Mouse (Mus musculus): ENCODE measurements around the gene Hus1.

Gene Hus1

GRCm38 (mm10) chr11:8983237-8983861 lies 27.6 kb downstream of the Hus1 start:
- DNase-seq (ENCODE audit: low read depth, low spot score): peak; percentile 79

GRCm38 (mm10) chr11:8978154-8978553 lies 32.8 kb downstream of the Hus1 start:
- no peak for DNase-seq (ENCODE audit: low read depth, low spot score)

- DNase-seq (ENCODE audit: low read depth, low spot score): no peak
Observed at GRCm38 (mm10) chr11:8973166-8973565, 37.8 kb downstream of the Hus1 start, which contains the start of gene Pkd1l1. Gene Pkd1l1 (minus strand): TSS chr11:8973266.

GRCm38 (mm10) chr11:8972093-8972492 lies 38.9 kb downstream of the Hus1 start:
- DNase-seq (ENCODE audit: low read depth, low spot score): no peak

GRCm38 (mm10) chr11:8970509-8970908 lies 40.5 kb downstream of the Hus1 start:
- no peak for DNase-seq (ENCODE audit: low read depth, low spot score)

DNA sequence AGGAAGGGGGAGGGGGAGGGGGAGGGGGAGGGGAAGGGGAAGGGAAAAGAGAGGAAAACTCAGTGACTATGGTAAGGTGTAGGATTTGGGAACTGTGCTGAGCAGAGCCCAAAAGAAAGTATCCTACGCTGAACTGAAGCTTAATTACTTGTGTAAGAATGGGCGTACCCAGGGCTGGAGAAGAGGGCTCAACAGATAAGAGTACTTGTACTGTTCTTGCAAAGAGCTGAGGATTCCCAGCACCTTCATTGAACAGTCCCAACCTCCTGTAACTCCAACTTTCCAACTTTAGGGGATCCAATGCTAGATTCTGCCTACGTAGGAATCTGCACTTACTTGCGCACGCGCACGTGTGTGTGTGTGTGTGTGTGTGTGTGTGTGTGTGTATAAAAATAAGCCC lies 42.9 kb downstream of the Hus1 start:
- no peak for DNase-seq (ENCODE audit: low read depth, low spot score)

DNA sequence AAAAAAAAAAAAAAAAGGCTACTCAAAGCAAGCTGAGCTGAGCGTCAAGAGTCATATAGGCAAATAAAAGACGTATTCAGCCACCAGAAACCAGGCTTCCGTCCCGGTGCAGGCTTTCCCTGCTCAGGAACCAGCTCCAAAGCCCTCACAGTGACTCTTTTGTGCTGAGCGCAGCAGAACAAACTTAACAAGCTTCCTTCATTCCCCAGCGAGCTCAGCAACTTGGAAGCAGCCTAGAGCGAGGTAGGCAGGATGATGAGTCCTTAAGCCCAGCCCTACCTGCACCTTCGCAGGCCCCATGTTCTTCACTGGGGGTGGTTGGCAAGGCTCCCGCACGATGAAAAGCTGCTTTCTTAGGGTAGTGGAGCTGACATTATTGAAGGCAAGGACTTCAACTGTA lies 52.4 kb downstream of the Hus1 start:
- no peak for DNase-seq (ENCODE audit: low read depth, low spot score)

- DNase-seq (ENCODE audit: low read depth, low spot score): no peak
Observed at GRCm38 (mm10) chr11:8958108-8958507, 52.9 kb downstream of the Hus1 start.

DNA sequence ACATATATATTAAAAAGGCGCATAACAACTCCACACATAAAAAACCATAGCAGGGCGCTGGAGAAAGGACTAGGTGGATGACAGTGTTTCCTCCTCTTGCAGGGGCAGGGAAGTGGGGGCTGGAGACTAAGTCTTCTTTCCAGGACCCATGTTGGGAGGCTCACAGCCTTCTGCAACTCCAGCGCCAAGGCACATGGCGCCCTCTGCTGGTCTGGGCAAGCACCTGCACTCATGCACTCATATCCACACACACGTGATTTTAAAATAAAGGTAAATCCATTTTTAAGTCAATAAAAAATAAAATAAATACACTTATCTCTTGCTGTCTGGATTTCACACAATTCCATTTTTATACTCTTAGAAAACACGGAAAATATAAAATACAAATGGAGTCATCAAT lies 54.0 kb downstream of the Hus1 start:
- peak; percentile 20 for DNase-seq (ENCODE audit: low read depth, low spot score)

- DNase-seq (ENCODE audit: low read depth, low spot score): peak; percentile 62
Observed at GRCm38 (mm10) chr11:8955678-8956077, 55.3 kb downstream of the Hus1 start.

GRCm38 (mm10) chr11:8949765-8950430 lies 61.1 kb downstream of the Hus1 start:
- DNase-seq (ENCODE audit: low read depth, low spot score): peak; percentile 12

DNA sequence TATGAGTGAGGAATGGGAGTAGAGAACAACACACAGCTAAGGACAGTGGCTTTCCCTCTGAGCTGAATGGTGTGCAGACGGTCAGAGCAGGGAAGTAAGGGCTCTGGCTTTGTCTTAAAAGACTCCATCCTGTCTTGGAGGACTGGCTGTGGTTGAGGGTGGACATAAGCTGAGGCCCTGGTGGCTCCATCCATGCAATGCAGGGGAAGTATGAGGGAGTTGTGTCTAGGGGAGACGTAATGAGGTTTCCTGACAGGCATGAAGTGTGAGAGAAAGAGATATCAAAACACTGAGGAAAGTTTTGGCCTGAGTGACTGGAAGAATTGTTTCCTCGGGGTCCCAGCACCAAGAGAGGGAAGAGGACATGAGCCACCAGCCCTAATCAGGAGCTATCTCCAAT lies 62.1 kb downstream of the Hus1 start:
- no peak for DNase-seq (ENCODE audit: low read depth, low spot score)

- no peak for DNase-seq (ENCODE audit: low read depth, low spot score)
Observed at GRCm38 (mm10) chr11:8944114-8944513, 66.9 kb downstream of the Hus1 start.
